Mouse (Mus musculus) stomach, embryonic 14.5 days (tissue): Measurements from ENCODE around the gene Zfp82. TPM values are rescaled to one million over a fixed set of nuclear protein-coding genes. Genes with fewer than 3 reads are reported as not detected.
"Not testable (repeated sequence)": the region's sequence is repeated elsewhere in the genome, so short reads cannot be mapped to it uniquely, and the experiment has no call there.

Experiments used
- ATAC-seq: fragments of 200-750 bp; cut with Nextera tagmentation; 2 replicates; pipeline ENCODE4 v1.8.0; 2017; ENCODE audit warnings: low read depth, moderate TSS enrichment; ENCODE audit not compliant: insufficient number of reproducible peaks, insufficient read depth, low FRiP score
- H3K27ac ChIP-seq: fragments of 300-500 bp; sonication (generic); 2 replicates; pipeline ENCODE4 v1.5.1; 2014; ENCODE audit warnings: mild to moderate bottlenecking, low read length, moderate library complexity, mixed read lengths
- H3K27me3 ChIP-seq: fragments of 300-500 bp; sonication (generic); 2 replicates; pipeline ENCODE4 v1.6.1; 2014; ENCODE audit warnings: low read length, control low read depth, mixed read lengths; ENCODE audit not compliant: control insufficient read depth, insufficient read depth
- H3K36me3 ChIP-seq: fragments of 300-500 bp; sonication (generic); 2 replicates; pipeline ENCODE4 v1.6.1; 2014; ENCODE audit warnings: mild to moderate bottlenecking, control low read depth, low read length, moderate library complexity, mixed read lengths; ENCODE audit not compliant: control insufficient read depth, insufficient read depth
- H3K4me1 ChIP-seq: fragments of 300-500 bp; sonication (generic); 2 replicates; pipeline ENCODE4 v1.6.1; 2014; ENCODE audit warnings: low read length, control low read depth, mixed read lengths; ENCODE audit not compliant: control insufficient read depth, insufficient read depth
- H3K4me2 ChIP-seq: fragments of 300-500 bp; sonication (generic); replicated peaks from 2 replicates; pipeline ENCODE4 v1.6.1; 2014; ENCODE audit warnings: low read depth, low read length, control low read depth
- H3K4me3 ChIP-seq: fragments of 300-500 bp; sonication (generic); 2 replicates; pipeline ENCODE4 v1.5.1; 2014; ENCODE audit warnings: low read depth, low read length, control low read depth
- H3K9ac ChIP-seq: fragments of 300-500 bp; sonication (generic); replicated peaks from 2 replicates; pipeline ENCODE4 v1.6.1; 2014; ENCODE audit warnings: low read depth, mild to moderate bottlenecking, control low read depth, low read length, moderate library complexity, mixed read lengths
- H3K9me3 ChIP-seq: fragments of 300-500 bp; sonication (generic); 2 replicates; pipeline ENCODE4 v1.6.1; 2016; ENCODE audit warnings: low read depth, low read length, control low read depth; ENCODE audit not compliant: control insufficient read depth
- WGBS: fragments of 180-500 bp; shearing (Covaris S2); extraction: QIAGEN DNeasy Blood & Tissue Kit; methylation state at CpG from one replicate; pipeline ENCODE4 v1.1.7; 2014; 5-methylcytosine and 5-hydroxymethylcytosine counted together
- polyA plus RNA-seq: library from polyadenylated mRNA; unstranded; fragments of >200 nt; fragmentation: Nextera tagmentation; extraction: Ambion mirVana; gene quantifications from 2 replicates; pipeline ENCODE4 v1.2.1, GENCODE M21; 2014

The Zfp82 gene
- 5.0 and 5.7 TPM in 2 replicates for polyA plus RNA-seq

- peak; percentile 89 for ATAC-seq
- under 1% methylated on average over 50 of the region's 50 CpGs for WGBS
- H3K9ac ChIP-seq: peak within 1 kb of the TSS; percentile 47
Measured at GRCm38 (mm10) chr7:30072146-30073028, at the start of gene Zfp82. Gene Zfp82, minus strand, starts transcription at chr7:30072900.

GRCm38 (mm10) chr7:30122188-30122530, 49.5 kb upstream of the Zfp82 start:
- H3K9me3 ChIP-seq: no peaks in the 10 kb centered on the region
- peak overlapping the region; percentile 65 for H3K9ac ChIP-seq
- peak; percentile 43; the same call in 1 of the 2 replicates for ATAC-seq
- peak overlapping the region; percentile 88 for H3K4me2 ChIP-seq
- peak overlapping the region; percentile 64 for H3K4me3 ChIP-seq
- no peaks in the 10 kb centered on the region; the same call in 1 of the 2 replicates for H3K4me1 ChIP-seq
- peak overlapping the region; percentile 66 for H3K27ac ChIP-seq
- H3K36me3 ChIP-seq: no peaks in the 10 kb centered on the region; the same call in 1 of the 2 replicates
- H3K27me3 ChIP-seq: no peaks in the 10 kb centered on the region
- 4% methylated on average over 15 of the region's 15 CpGs for WGBS

More at GRCm38 (mm10) chr7:30072146-30073028, at the start of gene Zfp82:
- no peaks in the 10 kb centered on the region for H3K27me3 ChIP-seq
- H3K27ac ChIP-seq: no peak within 1 kb of the TSS
- peak within 1 kb of the TSS; percentile 73 for H3K4me2 ChIP-seq
- no peaks in the 10 kb centered on the region for H3K9me3 ChIP-seq
- no peaks in the 10 kb centered on the region for H3K4me1 ChIP-seq
- H3K4me3 ChIP-seq: peak within 1 kb of the TSS; percentile 73
- H3K36me3 ChIP-seq: peaks cover 9% of the 10 kb centered on the region

- H3K36me3 ChIP-seq: no peaks in the 10 kb centered on the region
- peak within 1 kb of the TSS; percentile 64 for H3K4me3 ChIP-seq
- peak within 1 kb of the TSS; percentile 88 for H3K4me2 ChIP-seq
- peak within 1 kb of the TSS; percentile 72 for H3K27ac ChIP-seq
- H3K27me3 ChIP-seq: no peaks in the 10 kb centered on the region
- peak; percentile 97 for ATAC-seq
- under 1% methylated on average over 61 of the region's 61 CpGs for WGBS
- H3K9me3 ChIP-seq: no peaks in the 10 kb centered on the region
- H3K9ac ChIP-seq: peak within 1 kb of the TSS; percentile 65
- H3K4me1 ChIP-seq: no peaks in the 10 kb centered on the region; the same call in 1 of the 2 replicates
Measured at GRCm38 (mm10) chr7:30121308-30122187, 48.8 kb upstream of the Zfp82 start, which contains the start of gene Zfp382. Gene Zfp382, plus strand, starts transcription at chr7:30121942.

GRCm38 (mm10) chr7:30117935-30118334, 45.2 kb upstream of the Zfp82 start:
- H3K4me1 ChIP-seq, H3K27ac ChIP-seq, H3K4me3 ChIP-seq, ATAC-seq, H3K27me3 ChIP-seq, H3K9me3 ChIP-seq, H3K9ac ChIP-seq, H3K36me3 ChIP-seq, H3K4me2 ChIP-seq: not testable (repeated sequence)
- 96% methylated on average over 12 of the region's 12 CpGs for WGBS

GRCm38 (mm10) chr7:30116076-30116475, 43.4 kb upstream of the Zfp82 start:
- no peaks in the 10 kb centered on the region for H3K4me1 ChIP-seq
- H3K9me3 ChIP-seq: no peaks in the 10 kb centered on the region
- H3K4me2 ChIP-seq: no peak overlapping the region
- no peak overlapping the region for H3K9ac ChIP-seq
- H3K27ac ChIP-seq: no peak overlapping the region
- no peak for ATAC-seq
- H3K4me3 ChIP-seq: no peak overlapping the region
- H3K27me3 ChIP-seq: no peaks in the 10 kb centered on the region
- no peaks in the 10 kb centered on the region for H3K36me3 ChIP-seq
- WGBS: 94% methylated on average over 5 of the region's 5 CpGs

GRCm38 (mm10) chr7:30099297-30099696, 26.6 kb upstream of the Zfp82 start:
- no peak for ATAC-seq
- WGBS: 92% methylated on average over 13 of the region's 13 CpGs
- peaks cover 41% of the 10 kb centered on the region for H3K36me3 ChIP-seq
- H3K27me3 ChIP-seq: no peaks in the 10 kb centered on the region
- H3K9me3 ChIP-seq: peaks cover 16% of the 10 kb centered on the region
- H3K4me1 ChIP-seq: peaks cover 5% of the 10 kb centered on the region
- no peak overlapping the region for H3K4me3 ChIP-seq
- H3K9ac ChIP-seq: no peak overlapping the region
- H3K4me2 ChIP-seq: no peak overlapping the region
- H3K27ac ChIP-seq: no peak overlapping the region

GRCm38 (mm10) chr7:30095551-30096125, 22.9 kb upstream of the Zfp82 start:
- under 1% methylated on average over 5 of the region's 5 CpGs for WGBS

More at GRCm38 (mm10) chr7:30095551-30096125, 22.9 kb upstream of the Zfp82 start:
- peaks cover 16% of the 10 kb centered on the region for H3K36me3 ChIP-seq
- H3K9ac ChIP-seq: peak overlapping the region; percentile 62
- peaks cover 10% of the 10 kb centered on the region for H3K4me1 ChIP-seq
- H3K4me2 ChIP-seq: peak overlapping the region; percentile 83
- no peaks in the 10 kb centered on the region for H3K9me3 ChIP-seq
- no peak for ATAC-seq
- peak overlapping the region; percentile 53 for H3K4me3 ChIP-seq
- peak overlapping the region; percentile 36; the same call in 1 of the 2 replicates for H3K27ac ChIP-seq
- no peaks in the 10 kb centered on the region for H3K27me3 ChIP-seq
